Mouse (Mus musculus) MEL (cell line): ENCODE measurements around the gene Hdac7. TPM values are rescaled to one million over a fixed set of nuclear protein-coding genes. Genes with fewer than 3 reads are reported as not detected.

Source experiments
- DNase-seq: peaks from one replicate; pipeline ENCODE4 v3.0.0; 2011; ENCODE audit warnings: low read depth, low spot score
- H3K27ac ChIP-seq: 2 replicates; pipeline ENCODE4 v1.5.1; 2012; ENCODE audit warnings: low read depth, mild to moderate bottlenecking, control low read depth, low read length, moderate library complexity; ENCODE audit not compliant: control insufficient read depth
- H3K27me3 ChIP-seq, 2 experiments: fragments of 150-350 bp in 1 of 2; sonication (generic) in 1 of 2; 2 replicates each; pipeline ENCODE4 v1.6.1; 2012; ENCODE audit warnings: low read length in 2 of 2, mild to moderate bottlenecking in 2 of 2, improper control_type of control experiment in 1 of 2, moderate library complexity in 1 of 2; ENCODE audit not compliant: insufficient read depth in 2 of 2, control insufficient read depth in 1 of 2
- H3K36me3 ChIP-seq, 2 experiments: 2 replicates each; pipeline ENCODE4 v1.6.1; 2012 to 2014; ENCODE audit warnings: low read length in 2 of 2, improper control_type of control experiment in 1 of 2, inconsistent platforms in 1 of 2, mild to moderate bottlenecking in 1 of 2; ENCODE audit not compliant: insufficient read depth in 2 of 2, control insufficient read depth in 1 of 2
- H3K4me1 ChIP-seq, 2 experiments: fragments of 150-350 bp in 1 of 2; sonication (generic) in 1 of 2; 2 replicates each; pipeline ENCODE4 v1.6.1; 2012; ENCODE audit warnings: low read length in 2 of 2, improper control_type of control experiment in 1 of 2, mild to moderate bottlenecking in 1 of 2; ENCODE audit not compliant: insufficient read depth in 2 of 2, control insufficient read depth in 1 of 2
- H3K4me3 ChIP-seq, 2 experiments: fragments of 150-350 bp in 1 of 2; sonication (generic) in 1 of 2; 2 replicates each; pipeline ENCODE4 v1.5.1; 2012; ENCODE audit warnings: low read depth in 2 of 2, low read length in 2 of 2, mild to moderate bottlenecking in 2 of 2, moderate library complexity in 2 of 2, control low read depth in 1 of 2, improper control_type of control experiment in 1 of 2; ENCODE audit not compliant: control insufficient read depth in 1 of 2, insufficient read depth in 1 of 2
- H3K79me2 ChIP-seq: 2 replicates; pipeline ENCODE4 v1.6.1; 2012; ENCODE audit warnings: mild to moderate bottlenecking, low read length, moderate library complexity; ENCODE audit not compliant: control insufficient read depth, poor library complexity, insufficient read depth
- H3K9ac ChIP-seq: 2 replicates; pipeline ENCODE4 v1.6.1; 2012; ENCODE audit warnings: low read depth, mild to moderate bottlenecking, control low read depth, low read length, moderate library complexity; ENCODE audit not compliant: control insufficient read depth, poor library complexity, severe bottlenecking
- H3K9me3 ChIP-seq: fragments of 150-350 bp; sonication (generic); replicated peaks from 2 replicates; pipeline ENCODE4 v1.6.1; 2012; ENCODE audit warnings: mild to moderate bottlenecking, low read length, improper control_type of control experiment, moderate library complexity; ENCODE audit not compliant: insufficient read depth
- BHLHE40 ChIP-seq: IDR thresholded peaks from 2 replicates; pipeline ENCODE4 v1.6.1; 2012; ENCODE audit warnings: low read depth, mild to moderate bottlenecking, inconsistent platforms, low read length, improper control_type of control experiment, borderline replicate concordance
- CHD1 ChIP-seq: IDR thresholded peaks from 2 replicates; pipeline ENCODE4 v1.6.1; 2012; ENCODE audit warnings: low read depth, mild to moderate bottlenecking, inconsistent platforms, low read length, improper control_type of control experiment
- CHD2 ChIP-seq: IDR thresholded peaks from 2 replicates; pipeline ENCODE4 v1.6.1; 2011; ENCODE audit warnings: low read length, improper control_type of control experiment
- ELF1 ChIP-seq: IDR thresholded peaks from 2 replicates; pipeline ENCODE4 v1.6.1; 2014; ENCODE audit warnings: low read depth, mild to moderate bottlenecking, inconsistent platforms, low read length, improper control_type of control experiment, moderate library complexity
- EP300 ChIP-seq, 2 experiments: IDR thresholded peaks; 2 replicates each; pipeline ENCODE4 v1.6.1; 2011; ENCODE audit warnings: improper control_type of control experiment in 2 of 2, low read length in 2 of 2, low read depth in 1 of 2, mild to moderate bottlenecking in 1 of 2
- GATA1 ChIP-seq: IDR thresholded peaks from 2 replicates; pipeline ENCODE4 v1.6.1; 2011; ENCODE audit warnings: low read depth, low read length, improper control_type of control experiment
- HCFC1 ChIP-seq: IDR thresholded peaks from 2 replicates; pipeline ENCODE4 v1.6.1; 2012; ENCODE audit warnings: low read depth, mild to moderate bottlenecking, inconsistent platforms, low read length, improper control_type of control experiment, moderate library complexity
- JUND ChIP-seq: IDR thresholded peaks from 2 replicates; pipeline ENCODE4 v1.6.1; 2011; ENCODE audit warnings: low read depth, mild to moderate bottlenecking, improper control_type of control experiment, low read length
- KAT2A ChIP-seq: conservative IDR thresholded peaks from 2 replicates; pipeline ENCODE4 v1.6.1; 2012; ENCODE audit warnings: low read depth, low read length, improper control_type of control experiment, inconsistent platforms
- MXI1 ChIP-seq: IDR thresholded peaks from 2 replicates; pipeline ENCODE4 v1.6.1; 2011; ENCODE audit warnings: mild to moderate bottlenecking, low read depth, low read length, improper control_type of control experiment
- MYB ChIP-seq: IDR thresholded peaks from 2 replicates; pipeline ENCODE4 v1.6.1; 2011; ENCODE audit warnings: mild to moderate bottlenecking, low read depth, low read length, improper control_type of control experiment
- MYC ChIP-seq: IDR thresholded peaks from 2 replicates; pipeline ENCODE4 v1.6.1; 2011; ENCODE audit warnings: low read depth, mild to moderate bottlenecking, low read length, improper control_type of control experiment, moderate library complexity
- NELFE ChIP-seq: IDR thresholded peaks from 2 replicates; pipeline ENCODE4 v1.6.1; 2011; ENCODE audit warnings: low read depth, low read length, improper control_type of control experiment
- TBP ChIP-seq: IDR thresholded peaks from 2 replicates; pipeline ENCODE4 v1.8.0; 2011; ENCODE audit warnings: low read depth, low read length, improper control_type of control experiment
- TCF12 ChIP-seq: IDR thresholded peaks from 2 replicates; pipeline ENCODE4 v1.6.1; 2014; ENCODE audit warnings: low read depth, mild to moderate bottlenecking, inconsistent platforms, low read length, improper control_type of control experiment, moderate library complexity
- UBTF ChIP-seq: IDR thresholded peaks from 2 replicates; pipeline ENCODE4 v1.6.1; 2012; ENCODE audit warnings: low read depth, mild to moderate bottlenecking, inconsistent platforms, low read length, improper control_type of control experiment, moderate library complexity, borderline replicate concordance; ENCODE audit not compliant: insufficient read depth
- USF1 ChIP-seq: IDR thresholded peaks from 2 replicates; pipeline ENCODE4 v1.6.1; 2014; ENCODE audit warnings: low read depth, mild to moderate bottlenecking, inconsistent platforms, low read length, improper control_type of control experiment, moderate library complexity
- ZNF384 ChIP-seq: IDR thresholded peaks from 2 replicates; pipeline ENCODE4 v1.6.1; 2012; ENCODE audit warnings: low read depth, mild to moderate bottlenecking, inconsistent platforms, low read length, improper control_type of control experiment
- polyA plus RNA-seq, 2 experiments: library from polyadenylated mRNA; stranded (reverse) in 1 of 2; unstranded in 1 of 2; fragments of >175 nt in 1 of 2; fragments of >200 nt in 1 of 2; gene quantifications; 2 replicates each; pipeline versions ENCODE4 v1.2.1 to v1.2.4; 2012; ENCODE audit warnings: low replicate concordance in 2 of 2, low read depth in 1 of 2; ENCODE audit not compliant: insufficient read length in 2 of 2, insufficient read depth in 1 of 2, missing spikeins in 1 of 2
- total RNA-seq: library from RNA; depleted of rRNA; stranded (reverse); fragments of 300-350 nt; gene quantifications from 2 replicates; pipeline ENCODE4 v1.2.3, GENCODE M21; 2012

Gene Hdac7
- total and polyA plus RNA-seq, 3 experiments = 100 to 389 TPM; not detected in 1

- Histone ChIP-seq H3K4me1 (no peaks in the 10 kb centered on the region), H3K36me3 (no peaks in the 10 kb centered on the region; a peak in 1 of 4 replicates), H3K27ac (no peak overlapping the region), H3K9me3 (no peaks in the 10 kb centered on the region), H3K4me3 (no peak overlapping the region), H3K79me2 (no peaks in the 10 kb centered on the region), H3K27me3 (no peaks in the 10 kb centered on the region), H3K9ac (no peak overlapping the region)
- TF ChIP-seq TBP (no peak), BHLHE40 (no peak), KAT2A (no peak)
- no peak for DNase-seq
These were observed 36.1 kb upstream of the Hdac7 start for GRCm38 (mm10) chr15:97880441-97880840.

DNA sequence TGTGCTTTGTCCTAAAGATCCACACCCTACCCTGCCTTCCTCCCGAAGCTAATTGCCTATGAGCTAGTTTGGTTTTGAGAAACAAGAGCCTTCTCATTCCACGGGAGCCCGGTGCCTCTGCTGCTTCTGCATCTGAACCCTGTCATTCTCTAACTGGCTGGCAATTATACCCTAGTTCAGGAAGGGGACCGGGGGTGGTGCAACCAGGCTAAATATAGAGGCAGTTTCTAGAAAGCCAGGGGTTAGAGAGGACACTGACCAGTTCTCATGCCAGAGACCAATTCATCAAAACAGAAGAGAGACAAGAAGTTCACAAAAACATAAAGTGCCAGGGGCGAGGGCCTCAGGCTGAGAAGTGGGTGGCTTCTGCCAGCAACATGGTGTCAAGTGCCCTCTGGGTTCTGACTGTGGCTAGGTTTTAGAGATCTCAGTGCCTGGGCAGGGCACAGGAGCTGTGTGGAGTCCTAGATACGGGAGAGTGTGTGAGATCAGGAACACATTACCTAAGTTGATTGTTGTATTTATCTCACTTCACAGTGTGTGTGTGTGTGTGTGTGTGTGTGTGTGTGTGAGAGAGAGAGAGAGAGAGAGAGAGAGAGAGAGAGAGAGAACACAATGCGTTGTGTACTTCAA is 34.5 kb upstream of the Hdac7 start:
- no peaks in the 10 kb centered on the region for H3K79me2 ChIP-seq
- no peaks in the 10 kb centered on the region for H3K27me3 ChIP-seq
- H3K4me3 ChIP-seq = no peak overlapping the region
- H3K4me1 ChIP-seq = no peaks in the 10 kb centered on the region
- TF ChIP-seq TCF12 (no peak), JUND (no peak), GATA1 (no peak), ZNF384 (no peak), ELF1 (no peak), MXI1 (no peak), CHD2 (no peak), UBTF (no peak), HCFC1 (no peak), TBP (no peak), MYB (no peak), BHLHE40 (no peak), MYC (no peak), USF1 (no peak), NELFE (no peak), CHD1 (no peak), EP300 (IDR thresholded peaks at IDR 0.05; ENCODE audit: low read depth in 1 of 2, low read length in 2 of 2) (no peak)
- H3K27ac ChIP-seq = no peak overlapping the region
- DNase-seq = no peak
- no peaks in the 10 kb centered on the region; a peak in 1 of 4 replicates for H3K36me3 ChIP-seq
- no peak overlapping the region for H3K9ac ChIP-seq
- H3K9me3 ChIP-seq = no peaks in the 10 kb centered on the region
